Mouse (Mus musculus): Measurements from ENCODE around the gene Cideb. TPM values are rescaled to one million over a fixed set of nuclear protein-coding genes. Genes with fewer than 3 reads are reported as not detected.

Cideb gene
- polyA plus RNA-seq, 1 experiment from 2014 or later = 3.6 TPM

- no peak for ATAC-seq (ENCODE audit: low FRiP score, low TSS enrichment)
- no peaks in the 10 kb centered on the region; the same call in 1 of the 2 replicates for H3K4me1 ChIP-seq (ENCODE audit: control insufficient read depth, insufficient read depth, low read length)
- H3K4me2 ChIP-seq (replicated peaks; ENCODE audit: low read depth, low read length) = no peak overlapping the region
- no peak overlapping the region for H3K27ac ChIP-seq (ENCODE audit: low read depth, low read length)
- H3K36me3 ChIP-seq (ENCODE audit: control insufficient read depth, insufficient read depth, low read length) = no peaks in the 10 kb centered on the region
- 57% methylated on average over 7 of the region's 7 CpGs for WGBS
- H3K9ac ChIP-seq (ENCODE audit: low read depth, low read length) = no peak overlapping the region
- no peaks in the 10 kb centered on the region for H3K9me3 ChIP-seq (ENCODE audit: control insufficient read depth, low read length)
- H3K27me3 ChIP-seq (ENCODE audit: control insufficient read depth, insufficient read depth, low read length) = peaks cover 3% of the 10 kb centered on the region; the same call in 1 of the 2 replicates
- no peak overlapping the region for H3K4me3 ChIP-seq (ENCODE audit: low read length)
These were observed 18.5 kb upstream of the Cideb start for GRCm38 (mm10) chr14:55776711-55777110.

GRCm38 (mm10) chr14:55769087-55769703, 10.9 kb upstream of the Cideb start:
- H3K36me3 ChIP-seq (ENCODE audit: control insufficient read depth, insufficient read depth, low read length) = no peaks in the 10 kb centered on the region
- H3K4me3 ChIP-seq (ENCODE audit: low read length) = no peak overlapping the region
- 76% methylated on average over 16 of the region's 16 CpGs for WGBS
- no peak for ATAC-seq (ENCODE audit: low FRiP score, low TSS enrichment)
- no peak overlapping the region for H3K4me2 ChIP-seq (replicated peaks; ENCODE audit: low read depth, low read length)
- no peak overlapping the region for H3K9ac ChIP-seq (ENCODE audit: low read depth, low read length)
- no peaks in the 10 kb centered on the region for H3K4me1 ChIP-seq (ENCODE audit: control insufficient read depth, insufficient read depth, low read length)
- H3K27ac ChIP-seq (ENCODE audit: low read depth, low read length) = no peak overlapping the region
- no peaks in the 10 kb centered on the region for H3K9me3 ChIP-seq (ENCODE audit: control insufficient read depth, low read length)
- H3K27me3 ChIP-seq (ENCODE audit: control insufficient read depth, insufficient read depth, low read length) = peaks cover 22% of the 10 kb centered on the region

- 86% methylated on average over 6 of the region's 6 CpGs for WGBS
- no peak overlapping the region for H3K4me3 ChIP-seq (ENCODE audit: low read length)
- no peaks in the 10 kb centered on the region for H3K36me3 ChIP-seq (ENCODE audit: control insufficient read depth, insufficient read depth, low read length)
- no peak overlapping the region for H3K9ac ChIP-seq (ENCODE audit: low read depth, low read length)
- ATAC-seq (ENCODE audit: low FRiP score, low TSS enrichment) = no peak
- no peaks in the 10 kb centered on the region for H3K9me3 ChIP-seq (ENCODE audit: control insufficient read depth, low read length)
- H3K27me3 ChIP-seq (ENCODE audit: control insufficient read depth, insufficient read depth, low read length) = peaks cover 22% of the 10 kb centered on the region
- H3K4me1 ChIP-seq (ENCODE audit: control insufficient read depth, insufficient read depth, low read length) = no peaks in the 10 kb centered on the region
- H3K27ac ChIP-seq (ENCODE audit: low read depth, low read length) = no peak overlapping the region
- H3K4me2 ChIP-seq (replicated peaks; ENCODE audit: low read depth, low read length) = no peak overlapping the region
These were observed 10.3 kb upstream of the Cideb start for GRCm38 (mm10) chr14:55768555-55768954.

GRCm38 (mm10) chr14:55767519-55768414, 9.5 kb upstream of the Cideb start:
- Histone ChIP-seq H3K4me3 (ENCODE audit: low read length) (peak overlapping the region; percentile 31), H3K4me2 (replicated peaks; ENCODE audit: low read depth, low read length) (peak overlapping the region; percentile 49), H3K27ac (ENCODE audit: low read depth, low read length) (no peak overlapping the region), H3K27me3 (ENCODE audit: control insufficient read depth, insufficient read depth, low read length) (peaks cover 22% of the 10 kb centered on the region), H3K9ac (ENCODE audit: low read depth, low read length) (peak overlapping the region; percentile 14; the same call in 1 of the 2 replicates), H3K9me3 (ENCODE audit: control insufficient read depth, low read length) (no peaks in the 10 kb centered on the region), H3K36me3 (ENCODE audit: control insufficient read depth, insufficient read depth, low read length) (no peaks in the 10 kb centered on the region), H3K4me1 (ENCODE audit: control insufficient read depth, insufficient read depth, low read length) (no peaks in the 10 kb centered on the region; the same call in 1 of the 2 replicates)
- ATAC-seq (ENCODE audit: low FRiP score, low TSS enrichment) = peak; percentile 70
- 12% methylated on average over 52 of the region's 52 CpGs for WGBS

- WGBS = 81% methylated on average over 4 of the region's 4 CpGs
- no peak within 1 kb of the TSS for H3K4me2 ChIP-seq (replicated peaks; ENCODE audit: low read depth, low read length)
- no peaks in the 10 kb centered on the region for H3K36me3 ChIP-seq (ENCODE audit: control insufficient read depth, insufficient read depth, low read length)
- no peak within 1 kb of the TSS for H3K9ac ChIP-seq (ENCODE audit: low read depth, low read length)
- no peak within 1 kb of the TSS for H3K4me3 ChIP-seq (ENCODE audit: low read length)
- no peaks in the 10 kb centered on the region; the same call in 1 of the 2 replicates for H3K4me1 ChIP-seq (ENCODE audit: control insufficient read depth, insufficient read depth, low read length)
- H3K9me3 ChIP-seq (ENCODE audit: control insufficient read depth, low read length) = no peaks in the 10 kb centered on the region
- ATAC-seq (ENCODE audit: low FRiP score, low TSS enrichment) = no peak
- peaks cover 27% of the 10 kb centered on the region for H3K27me3 ChIP-seq (ENCODE audit: control insufficient read depth, insufficient read depth, low read length)
- no peak within 1 kb of the TSS for H3K27ac ChIP-seq (ENCODE audit: low read depth, low read length)
These were observed 7.4 kb upstream of the Cideb start, which contains the start of gene Ltb4r1 for GRCm38 (mm10) chr14:55765696-55766095. Gene Ltb4r1, plus strand, starts transcription at chr14:55765962.

GRCm38 (mm10) chr14:55763166-55763565, 4.9 kb upstream of the Cideb start:
- Histone ChIP-seq H3K4me3 (ENCODE audit: low read length) (no peak overlapping the region), H3K27me3 (ENCODE audit: control insufficient read depth, insufficient read depth, low read length) (peaks cover 21% of the 10 kb centered on the region), H3K4me1 (ENCODE audit: control insufficient read depth, insufficient read depth, low read length) (no peaks in the 10 kb centered on the region; the same call in 1 of the 2 replicates), H3K27ac (ENCODE audit: low read depth, low read length) (no peak overlapping the region), H3K36me3 (ENCODE audit: control insufficient read depth, insufficient read depth, low read length) (no peaks in the 10 kb centered on the region), H3K9ac (ENCODE audit: low read depth, low read length) (peak overlapping the region; percentile 71; the same call in 1 of the 2 replicates), H3K9me3 (ENCODE audit: control insufficient read depth, low read length) (no peaks in the 10 kb centered on the region), H3K4me2 (replicated peaks; ENCODE audit: low read depth, low read length) (no peak overlapping the region)
- WGBS = 62% methylated on average over 7 of the region's 7 CpGs
- no peak for ATAC-seq (ENCODE audit: low FRiP score, low TSS enrichment)

- WGBS = under 1% methylated on average over 77 of the region's 77 CpGs
- peak; percentile 68 for ATAC-seq (ENCODE audit: low FRiP score, low TSS enrichment)
- Histone ChIP-seq H3K36me3 (ENCODE audit: control insufficient read depth, insufficient read depth, low read length) (no peaks in the 10 kb centered on the region), H3K9ac (ENCODE audit: low read depth, low read length) (peak overlapping the region; percentile 71), H3K4me3 (ENCODE audit: low read length) (peak overlapping the region; percentile 45), H3K9me3 (ENCODE audit: control insufficient read depth, low read length) (no peaks in the 10 kb centered on the region), H3K4me1 (ENCODE audit: control insufficient read depth, insufficient read depth, low read length) (no peaks in the 10 kb centered on the region; the same call in 1 of the 2 replicates), H3K4me2 (replicated peaks; ENCODE audit: low read depth, low read length) (peak overlapping the region; percentile 75), H3K27ac (ENCODE audit: low read depth, low read length) (no peak overlapping the region), H3K27me3 (ENCODE audit: control insufficient read depth, insufficient read depth, low read length) (peaks cover 18% of the 10 kb centered on the region)
These were observed 4.0 kb upstream of the Cideb start for GRCm38 (mm10) chr14:55762001-55762821.

- H3K27ac ChIP-seq (ENCODE audit: low read depth, low read length) = no peak within 1 kb of the TSS
- WGBS = 71% methylated on average over 6 of the region's 6 CpGs
- no peaks in the 10 kb centered on the region for H3K9me3 ChIP-seq (ENCODE audit: control insufficient read depth, low read length)
- peaks cover 15% of the 10 kb centered on the region for H3K27me3 ChIP-seq (ENCODE audit: control insufficient read depth, insufficient read depth, low read length)
- peak within 1 kb of the TSS; percentile 71 for H3K9ac ChIP-seq (ENCODE audit: low read depth, low read length)
- H3K36me3 ChIP-seq (ENCODE audit: control insufficient read depth, insufficient read depth, low read length) = peaks cover 2% of the 10 kb centered on the region; the same call in 1 of the 2 replicates
- H3K4me2 ChIP-seq (replicated peaks; ENCODE audit: low read depth, low read length) = peak within 1 kb of the TSS; percentile 75
- ATAC-seq (ENCODE audit: low FRiP score, low TSS enrichment) = no peak
- H3K4me3 ChIP-seq (ENCODE audit: low read length) = peak within 1 kb of the TSS; percentile 45
- H3K4me1 ChIP-seq (ENCODE audit: control insufficient read depth, insufficient read depth, low read length) = no peaks in the 10 kb centered on the region; the same call in 1 of the 2 replicates
These were observed 2.9 kb upstream of the Cideb start, which contains the start of gene Ltb4r2 for GRCm38 (mm10) chr14:55761163-55761562. Gene Ltb4r2, plus strand, starts transcription at chr14:55761428.

Data from kidney, embryonic 14.5 days (tissue).